Mouse (Mus musculus) Muller cell, postnatal 12 days (primary cell): ENCODE results near the gene Cd55.
"Not testable (repeated sequence)": the region's sequence is repeated elsewhere in the genome, so short reads cannot be mapped to it uniquely, and the experiment has no call there.

Experiments
- DNase-seq: peaks from one replicate; pipeline ENCODE4 v3.0.0-alpha.2; 2015; ENCODE audit errors: inconsistent ontology term

The Cd55 gene

DNA sequence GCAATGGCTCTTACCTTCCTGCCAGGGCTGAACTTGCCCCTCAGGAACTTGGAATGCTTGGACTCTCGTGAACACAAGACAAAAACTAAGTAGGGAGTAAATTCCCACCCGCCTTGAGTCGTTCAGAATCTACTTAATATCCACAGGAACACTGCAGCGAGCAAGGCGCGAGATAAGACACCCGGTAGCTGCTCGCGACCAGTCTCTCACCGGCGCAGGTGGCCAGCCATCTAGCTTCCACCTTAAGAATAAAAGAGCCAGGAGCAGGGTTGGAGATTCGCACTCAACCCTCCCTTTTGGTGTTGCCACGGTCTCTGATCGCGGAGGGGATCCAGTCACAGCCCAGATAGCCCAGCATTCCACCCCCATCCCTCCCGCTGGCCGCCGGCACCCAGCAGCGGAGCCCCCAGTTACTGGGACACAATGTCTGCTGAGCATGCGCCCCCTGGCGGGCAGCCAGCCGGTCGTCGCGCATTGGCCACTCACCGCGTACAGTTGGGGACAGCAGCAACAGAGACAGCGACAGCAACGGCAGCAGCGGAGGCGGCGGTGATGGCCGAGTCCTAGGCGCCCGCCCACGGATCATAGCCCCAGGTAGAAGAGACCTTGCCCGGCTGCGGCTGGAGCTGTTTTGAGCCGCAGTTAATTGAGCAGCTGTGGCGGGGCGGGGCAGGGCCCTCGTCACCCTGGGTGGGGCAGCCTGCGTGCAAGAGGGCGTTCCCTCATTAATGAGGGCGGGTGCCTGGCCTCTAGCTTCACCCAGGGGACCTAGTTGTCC, at the start of gene Cd55:
Cd55 (minus strand) TSS at position 661 of the 778 bp plus-strand sequence.
- peak; percentile 88 for DNase-seq

DNA sequence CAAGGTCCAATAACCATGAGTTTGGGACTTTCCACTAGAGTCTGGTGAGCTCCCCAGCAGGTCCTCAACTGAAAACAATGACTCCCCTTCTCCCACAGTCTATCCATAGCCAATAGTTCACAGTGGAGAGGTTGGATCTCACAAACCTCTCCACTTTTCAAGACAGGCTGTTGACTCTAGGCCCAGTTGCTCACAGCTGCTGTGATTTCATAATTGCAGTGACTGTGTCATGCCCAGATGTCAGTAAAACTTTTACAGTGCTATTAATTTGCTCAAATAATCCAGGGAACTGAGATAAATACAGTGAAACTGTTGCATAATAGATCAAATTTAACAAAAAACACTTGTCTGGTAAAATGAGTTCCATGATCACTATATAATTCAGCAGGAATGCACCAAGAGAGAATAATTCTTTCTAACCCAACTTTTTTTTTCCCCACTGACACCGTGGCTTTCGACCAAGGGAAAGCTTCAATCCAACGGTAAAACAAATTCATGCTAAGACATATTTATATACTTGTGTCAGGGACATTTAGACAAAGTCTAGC, 49.4 kb upstream of the Cd55 start:
- no peak for DNase-seq

DNA sequence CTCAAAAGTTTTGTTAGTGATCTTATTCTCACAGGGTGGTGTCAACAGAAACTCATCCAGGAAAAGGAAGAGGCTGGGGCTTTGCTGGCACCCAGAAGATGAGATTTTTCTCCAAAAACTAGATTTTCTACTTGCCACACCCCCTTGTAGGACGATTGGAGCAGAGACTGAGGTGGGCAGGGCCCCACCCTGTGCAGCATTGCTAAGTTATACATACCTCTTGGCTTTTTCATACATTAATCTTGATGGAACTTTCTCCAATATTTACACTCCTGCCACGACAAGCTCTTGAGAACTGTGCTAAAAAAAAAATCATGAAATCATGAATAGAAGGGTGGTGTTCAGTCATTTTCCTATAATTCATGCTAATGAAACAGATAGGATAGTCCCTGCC, 46.4 kb upstream of the Cd55 start:
- DNase-seq = no peak

DNA sequence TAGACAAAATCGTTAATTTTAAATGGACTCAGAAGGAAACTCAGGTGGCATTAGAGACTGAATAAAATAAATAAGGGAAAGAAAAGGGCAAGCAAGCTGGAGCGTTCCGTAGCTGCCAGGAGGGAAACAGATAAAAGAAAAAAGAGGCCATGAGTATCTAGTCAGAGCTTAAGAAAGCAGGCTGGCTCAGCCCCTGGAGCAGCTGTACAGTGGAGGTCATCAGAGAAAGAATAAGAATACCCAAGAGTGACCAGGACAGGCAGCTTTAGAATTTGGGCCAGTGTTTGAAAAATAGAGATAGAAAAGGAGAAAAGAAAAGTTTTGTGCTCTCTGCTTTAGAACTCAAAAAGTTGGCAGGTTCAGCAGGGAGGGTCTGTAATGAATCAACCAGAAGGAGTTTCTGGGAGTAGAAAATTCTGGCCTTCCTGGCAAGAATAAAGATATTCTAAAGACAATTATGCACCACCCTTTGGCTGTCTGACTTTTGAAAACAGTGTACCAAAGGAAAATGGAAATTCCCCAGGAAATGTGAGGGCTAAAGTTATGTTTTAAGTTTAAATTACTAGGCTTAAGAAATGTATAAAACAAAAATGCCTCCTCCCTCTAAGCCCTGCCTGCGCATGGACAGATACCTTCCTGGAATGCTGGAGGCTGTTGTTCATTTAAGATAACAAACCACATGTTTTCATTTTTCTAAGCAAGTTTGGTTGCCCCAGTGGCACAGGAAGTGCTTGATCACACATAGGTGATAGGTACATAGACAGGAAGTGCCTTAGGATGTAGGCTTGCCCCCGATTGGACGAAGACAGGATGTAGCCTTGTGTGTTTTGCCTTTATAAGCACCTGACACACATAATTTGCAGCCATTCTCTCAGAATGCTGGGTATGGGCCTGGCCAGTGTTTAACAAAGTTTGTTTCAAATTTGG, 45.7 kb upstream of the Cd55 start:
- DNase-seq = no peak

DNA sequence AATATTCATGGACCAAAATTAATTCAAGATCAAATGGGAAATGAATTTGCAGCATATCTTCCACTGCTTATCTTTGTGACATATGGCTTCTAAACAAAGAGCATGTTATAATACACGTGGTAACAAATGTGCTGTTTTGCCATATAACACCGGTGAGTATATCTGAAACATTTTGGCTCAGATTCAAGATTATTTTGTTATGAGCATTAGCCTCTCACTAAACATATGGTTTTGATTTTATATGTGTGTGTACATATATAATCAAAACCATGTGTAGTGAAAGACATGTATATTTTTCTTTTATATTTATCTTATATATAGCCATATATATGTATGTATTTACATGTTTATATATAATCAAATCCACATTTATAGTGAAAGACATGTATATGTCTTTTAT, 44.9 kb upstream of the Cd55 start:
- no peak for DNase-seq

DNA sequence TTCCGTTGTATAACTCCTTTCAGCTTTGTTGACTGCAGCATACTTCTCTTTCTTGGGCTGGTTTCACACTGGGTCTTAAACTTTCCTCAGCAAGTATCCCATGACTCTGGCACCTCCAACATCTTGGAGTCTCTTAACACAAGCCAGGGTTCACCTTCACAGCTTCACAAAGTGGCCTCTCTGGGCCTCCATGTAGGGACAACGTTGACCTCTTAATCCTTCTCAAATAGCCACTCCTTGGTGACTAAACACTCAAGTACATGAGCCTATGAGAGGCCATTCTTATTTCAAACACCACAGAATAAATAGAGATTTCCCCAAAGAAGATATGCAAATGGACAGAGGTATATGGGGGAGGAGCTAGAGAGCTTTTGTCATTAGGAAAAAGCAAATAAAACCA, 37.4 kb upstream of the Cd55 start:
- no peak for DNase-seq

DNA sequence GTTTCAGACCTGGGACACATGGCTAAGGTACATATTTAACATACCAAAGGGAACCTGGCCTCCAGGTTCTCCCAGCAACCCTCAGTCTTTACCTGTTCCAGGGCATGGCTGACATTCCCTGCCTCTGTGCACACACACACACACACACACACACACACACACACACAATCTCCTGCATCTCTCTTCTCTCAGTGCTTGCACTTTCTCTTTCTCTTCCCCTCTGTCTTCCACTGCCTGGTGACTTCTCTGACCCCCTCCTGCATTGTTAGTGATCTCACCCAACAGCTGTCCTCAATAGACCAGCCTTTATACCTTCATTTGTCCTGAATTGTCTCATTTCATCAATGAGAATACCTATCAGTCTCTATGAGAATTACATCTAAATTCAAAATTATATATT, 35.8 kb upstream of the Cd55 start:
- DNase-seq = no peak

DNA sequence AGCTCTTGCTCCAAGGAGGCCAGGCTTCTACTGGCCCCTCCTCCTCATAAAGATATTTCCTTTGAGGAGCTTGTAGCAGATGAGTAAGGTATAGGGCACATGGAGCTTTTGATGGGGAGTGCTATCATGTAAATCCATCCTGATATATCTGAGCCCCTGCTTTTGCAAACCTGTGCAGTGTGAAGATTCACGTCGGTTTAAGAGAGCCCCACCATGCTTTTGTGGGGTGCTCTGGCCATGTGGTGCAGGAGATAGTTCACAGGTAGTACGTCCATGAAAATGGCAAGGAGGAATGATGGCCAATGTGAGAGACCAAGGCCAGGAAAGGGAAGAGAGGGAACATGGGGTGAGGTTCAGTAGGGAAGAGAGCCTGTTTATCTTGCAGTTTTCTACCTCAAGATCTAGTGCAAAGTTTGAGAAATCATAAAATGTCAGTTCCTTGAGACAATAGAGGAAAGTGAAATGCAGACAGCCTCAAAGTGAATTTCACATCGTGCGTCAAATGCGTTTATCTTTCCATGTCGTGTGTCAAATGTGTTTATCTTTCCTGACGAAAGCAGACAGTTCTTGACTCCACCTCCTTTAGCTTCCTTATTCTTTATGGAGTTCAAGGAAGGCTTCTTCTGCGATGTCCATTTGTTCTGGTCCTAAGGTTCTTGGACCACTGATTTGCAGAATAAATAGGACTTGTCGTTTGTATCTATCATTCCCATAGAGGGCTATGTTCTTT, 24.4 kb upstream of the Cd55 start:
- no peak for DNase-seq

DNA sequence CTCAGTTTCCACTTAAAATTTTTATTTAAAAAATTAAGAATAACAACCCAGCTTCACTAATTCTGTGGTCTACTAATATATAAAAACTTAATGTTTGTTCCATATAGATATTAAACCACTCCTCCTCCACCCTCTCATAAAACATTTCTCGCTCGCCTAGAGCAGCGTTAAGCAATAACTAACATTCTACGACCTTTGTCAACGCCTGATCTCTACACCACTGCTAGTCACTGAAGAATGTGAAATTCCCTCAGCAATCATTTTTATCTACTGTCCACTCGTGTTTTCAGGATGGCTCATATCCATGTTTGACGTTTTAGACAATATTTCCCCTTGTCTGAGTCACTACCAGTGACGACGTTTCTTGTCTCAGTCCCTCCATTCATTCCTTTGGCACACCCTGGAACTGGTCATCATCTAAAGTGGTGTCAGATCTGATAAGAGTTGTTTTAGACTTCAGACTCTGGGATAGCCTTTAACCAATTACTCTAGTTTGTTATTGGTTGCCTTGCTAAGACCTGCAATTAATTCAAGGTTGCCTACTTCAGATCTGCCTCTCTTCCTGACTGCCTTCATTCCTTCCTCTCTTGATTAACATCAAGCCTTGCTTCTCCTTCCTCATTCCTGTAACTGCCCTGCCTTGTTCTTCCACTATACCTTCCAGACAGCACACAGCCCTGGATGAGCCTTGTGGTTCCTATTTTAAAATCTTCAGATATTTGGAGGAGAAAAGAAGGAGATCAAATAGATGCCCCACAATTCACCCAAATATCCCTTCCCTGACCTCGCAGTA, 23.5 kb upstream of the Cd55 start:
- DNase-seq = no peak

DNA sequence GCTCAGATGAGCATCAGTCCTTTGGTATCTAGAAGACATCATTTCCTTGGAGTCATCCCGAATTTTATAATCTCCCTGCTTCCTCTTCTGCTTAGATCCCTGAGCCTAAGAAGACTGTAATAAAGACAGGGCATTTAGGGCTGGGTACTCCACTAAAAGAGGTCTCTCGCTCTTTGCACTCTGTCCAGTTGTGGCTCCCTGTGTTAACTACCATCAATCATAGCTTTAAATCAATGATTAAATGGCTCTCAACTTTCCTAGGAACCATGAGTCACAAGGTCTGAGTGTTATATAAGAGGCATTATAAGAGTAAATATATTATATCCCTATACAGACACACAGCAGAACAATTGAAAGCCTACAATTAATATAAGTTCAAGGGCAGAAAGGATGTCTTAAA, 22.8 kb upstream of the Cd55 start:
- no peak for DNase-seq

DNA sequence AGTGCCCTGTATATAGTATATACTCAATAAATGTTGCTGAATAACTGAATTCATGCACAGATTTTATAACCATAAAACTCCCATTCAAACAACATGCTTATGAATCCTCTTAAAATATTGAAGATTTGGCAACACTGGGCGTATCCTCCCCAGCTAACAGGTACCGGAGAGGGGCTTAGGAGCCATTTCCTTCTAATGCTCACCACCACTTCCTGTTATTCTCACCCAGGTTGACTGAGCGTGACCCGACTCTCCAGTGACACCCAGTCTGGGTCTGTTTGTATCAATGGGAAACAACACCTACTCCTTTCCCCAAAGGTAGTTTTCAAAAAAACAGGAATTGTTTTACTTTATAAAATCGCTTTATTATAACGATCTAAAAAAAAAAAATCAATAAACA, 12.4 kb upstream of the Cd55 start:
- no peak for DNase-seq

DNA sequence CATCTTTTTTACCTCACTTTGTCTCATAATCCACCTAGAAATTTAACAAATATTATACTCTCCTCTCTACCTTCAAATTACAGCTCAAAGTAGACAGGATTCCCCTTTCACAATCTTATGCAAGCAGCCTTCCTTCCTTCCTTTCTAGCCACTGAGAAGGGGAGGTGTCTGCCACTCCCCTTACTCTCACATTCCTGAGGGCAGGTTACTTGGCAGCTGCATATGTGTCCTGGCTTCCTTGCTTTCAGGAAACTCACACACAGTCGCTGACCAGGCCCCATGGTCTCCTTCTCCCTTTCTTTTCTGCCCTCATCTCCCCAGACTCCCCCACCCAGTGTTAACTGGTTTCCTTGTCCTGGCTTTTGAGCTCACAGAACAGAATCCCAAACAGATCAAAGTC, 11.7 kb upstream of the Cd55 start:
- DNase-seq = no peak

DNA sequence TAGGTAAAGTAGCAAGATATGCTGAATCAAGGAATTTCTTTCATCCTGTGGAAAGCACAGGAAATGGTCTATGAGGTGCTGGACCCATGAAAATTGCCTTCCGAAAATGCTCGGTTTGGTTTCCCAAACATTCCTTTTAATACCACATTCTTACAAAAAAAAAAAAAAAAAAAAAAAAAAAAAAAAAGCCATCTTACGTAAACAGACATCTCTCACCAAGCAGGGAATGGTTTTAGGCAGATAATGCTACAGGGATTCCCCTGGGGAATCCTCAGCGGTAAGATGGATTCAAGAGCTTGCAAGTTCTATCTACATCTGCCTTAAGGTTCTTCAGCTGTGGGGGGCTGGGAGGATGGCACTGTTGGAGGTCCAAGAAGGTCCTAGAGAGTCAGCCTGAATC, 7.5 kb upstream of the Cd55 start:
- no peak for DNase-seq

DNA sequence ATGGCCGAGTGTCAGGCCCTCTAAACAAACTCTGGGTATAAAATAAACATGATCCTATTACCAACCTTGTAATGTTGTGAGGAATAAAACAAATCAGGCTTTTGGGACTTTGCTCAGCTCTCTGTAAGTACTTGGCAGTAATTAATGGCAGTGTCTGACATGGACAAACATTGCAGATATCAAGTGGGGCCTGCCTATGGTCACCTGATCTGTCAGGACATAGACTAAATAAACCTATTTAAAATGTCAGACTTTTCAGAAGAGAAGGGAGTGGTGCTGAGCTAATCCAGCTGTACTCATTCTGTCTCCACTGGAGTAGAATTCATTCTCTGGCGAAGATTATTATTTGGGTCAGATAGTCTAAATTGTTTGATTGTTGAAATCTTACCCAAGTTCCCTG, 4.9 kb upstream of the Cd55 start:
- no peak for DNase-seq

DNA sequence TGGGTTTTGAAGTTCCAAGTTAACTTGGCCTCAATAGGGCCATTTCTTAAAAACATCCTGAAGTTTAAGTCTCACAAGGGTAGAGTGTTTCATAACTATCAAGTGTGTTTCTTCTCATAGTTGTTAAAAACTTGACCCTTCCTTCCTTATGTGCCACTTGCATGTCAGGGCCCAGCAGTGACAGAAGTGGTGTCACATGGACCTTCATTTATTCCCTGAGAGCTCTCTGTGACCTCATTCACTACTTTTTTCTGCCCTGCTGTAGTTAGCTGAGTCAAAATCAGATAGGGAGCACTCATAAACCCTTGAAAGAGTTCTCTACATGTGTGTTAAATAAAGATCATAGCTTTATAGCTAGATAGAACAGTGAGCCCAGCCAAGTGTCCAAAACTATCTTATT, 1.6 kb upstream of the Cd55 start:
- no peak for DNase-seq

DNA sequence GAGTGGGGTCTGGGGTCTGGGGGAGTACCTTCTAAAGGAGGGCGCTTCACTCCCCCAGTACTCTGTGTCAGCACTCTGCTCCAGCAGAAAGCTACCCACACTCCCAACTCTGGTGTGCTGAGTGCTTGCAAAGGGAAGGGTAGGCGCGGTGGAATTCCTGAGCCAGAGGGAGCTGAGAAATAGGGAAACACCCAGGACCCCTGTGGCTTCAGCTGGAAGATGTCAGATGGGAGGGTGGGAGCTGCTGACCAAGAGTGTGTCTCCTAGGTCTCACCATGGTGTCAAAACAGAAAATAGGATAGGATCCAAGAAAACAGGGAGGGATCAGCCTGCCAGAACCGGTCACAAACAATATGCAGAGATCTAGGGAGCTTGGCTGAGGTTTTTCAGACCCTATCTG, 323 bp upstream of the Cd55 start:
- peak; percentile 45 for DNase-seq

DNA sequence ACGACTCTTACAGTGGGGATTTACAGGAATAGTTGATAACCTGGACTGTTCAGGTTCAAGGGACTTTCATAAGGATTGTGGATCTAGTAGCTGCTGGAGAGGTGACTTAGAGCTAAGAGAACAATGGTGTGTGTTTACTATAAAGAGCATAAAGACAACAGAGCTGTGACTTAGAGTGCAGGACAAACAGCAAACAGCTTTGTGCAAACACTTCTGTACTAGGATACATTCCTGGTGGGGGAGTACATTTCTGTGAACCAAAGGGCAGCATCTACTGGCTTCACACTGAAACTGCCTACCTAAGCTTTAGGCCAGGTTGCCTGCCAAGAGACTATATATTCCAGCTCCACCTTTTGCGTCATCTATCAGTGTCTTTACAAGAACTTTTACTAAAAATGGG, 7.4 kb downstream of the Cd55 start:
- DNase-seq = no peak

DNA sequence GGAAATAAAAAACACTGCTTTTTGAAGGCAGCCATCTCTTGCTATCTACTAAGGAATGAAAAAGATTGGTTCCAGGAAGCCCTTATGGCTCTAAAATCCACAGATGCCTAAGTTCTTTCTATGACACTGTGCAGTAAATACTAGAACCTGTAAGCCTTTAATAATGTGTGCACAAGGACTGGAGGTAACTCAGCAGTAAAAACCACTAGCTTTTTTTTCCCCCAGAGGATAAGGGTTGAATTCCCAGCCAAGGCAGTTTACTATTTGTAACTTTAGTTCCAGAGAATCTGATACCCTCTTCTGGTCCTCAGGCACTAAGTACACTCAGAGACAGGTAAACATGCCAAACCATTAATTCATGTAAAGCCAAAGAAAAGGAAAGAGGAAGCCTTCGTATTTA, 19.6 kb downstream of the Cd55 start:
- DNase-seq = not testable (repeated sequence)

DNA sequence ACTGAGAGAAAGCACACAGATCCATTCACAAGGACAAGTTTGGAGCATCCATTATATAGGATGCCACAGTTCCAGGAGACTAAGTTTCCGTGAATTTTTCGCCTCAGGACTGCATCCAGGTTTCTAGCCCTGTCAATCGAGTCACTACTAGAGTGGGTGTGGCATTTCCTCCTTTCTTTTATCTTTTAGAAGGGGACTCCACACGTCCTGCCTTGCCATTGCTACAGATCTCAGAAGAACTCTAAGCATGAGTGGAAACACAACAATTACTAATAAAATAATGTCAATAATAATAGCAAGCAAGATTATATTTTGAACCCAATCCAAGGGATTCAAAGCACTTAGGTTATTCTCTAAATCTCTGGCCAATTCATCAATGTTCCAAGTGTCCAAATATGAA, 31.6 kb downstream of the Cd55 start:
- no peak for DNase-seq

DNA sequence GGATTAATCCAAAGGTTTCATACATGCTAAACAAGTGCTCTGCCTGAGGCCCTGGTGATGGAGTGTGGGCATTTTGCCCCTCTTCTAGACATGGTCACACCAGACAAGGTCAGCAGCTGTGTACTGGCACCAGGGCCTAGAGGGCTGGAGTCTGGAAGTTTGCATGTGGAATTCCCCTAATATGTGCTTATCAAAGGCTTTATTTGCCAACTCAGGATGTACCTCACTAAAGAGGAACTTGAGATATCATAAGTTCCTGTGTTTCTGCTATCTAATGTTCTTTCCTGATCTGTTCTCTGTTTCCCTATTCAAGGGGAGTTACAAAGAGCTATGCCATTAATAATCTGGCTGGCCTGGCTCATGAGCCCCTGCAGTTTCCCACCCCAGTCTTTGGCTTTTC, 33.9 kb downstream of the Cd55 start:
- not testable (repeated sequence) for DNase-seq

DNA sequence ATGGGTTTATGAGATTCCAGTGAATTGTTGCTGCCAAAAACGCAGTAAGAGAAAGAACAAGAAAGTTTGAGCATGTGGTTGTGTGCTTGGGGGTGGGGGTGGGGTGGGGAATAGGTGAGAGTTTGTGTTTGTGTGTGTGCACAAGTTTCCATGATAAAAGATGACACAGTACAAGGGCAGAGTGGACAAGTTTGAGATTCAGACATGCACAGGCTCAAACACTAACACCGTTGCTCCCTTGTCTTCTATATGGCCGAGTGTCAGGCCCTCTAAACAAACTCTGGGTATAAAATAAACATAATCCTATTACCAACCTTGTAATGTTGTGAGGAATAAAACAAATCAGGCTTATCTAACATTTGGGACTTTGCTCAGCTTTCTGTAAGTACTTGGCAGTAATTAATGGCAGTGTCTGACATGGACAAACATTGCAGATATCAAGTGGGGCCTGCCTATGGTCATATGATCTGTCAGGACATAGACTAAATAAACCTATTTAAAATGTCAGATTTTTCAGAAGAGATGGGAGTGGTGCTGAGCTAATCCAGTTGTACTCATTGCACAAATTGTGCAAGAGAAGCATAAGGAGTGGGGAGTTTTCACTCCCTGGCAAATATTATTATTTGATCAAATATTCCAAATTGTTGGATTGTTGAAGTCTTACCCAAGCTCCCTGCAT, 35.2 kb downstream of the Cd55 start:
- DNase-seq = not testable (repeated sequence)
